Mouse (Mus musculus) midbrain, postnatal 0 days (tissue): ENCODE data around the gene Atp10a. TPM values are rescaled to one million over a fixed set of nuclear protein-coding genes. Genes with fewer than 3 reads are reported as not detected.

Experiments
- ATAC-seq: fragments of 200-750 bp; cut with Nextera tagmentation; 2 replicates; pipeline ENCODE4 v1.8.0; 2017; ENCODE audit warnings: moderate number of reproducible peaks, mild to moderate bottlenecking, moderate TSS enrichment, moderate library complexity; ENCODE audit not compliant: low FRiP score
- DNase-seq: peaks from one replicate; pipeline ENCODE4 v3.0.0-alpha.2; 2015; ENCODE audit warnings: low spot score
- H3K27ac ChIP-seq: fragments of 300-500 bp; sonication (generic); 2 replicates; pipeline ENCODE4 v1.5.1; 2014; ENCODE audit warnings: low read depth, mild to moderate bottlenecking, low read length, mixed read lengths
- H3K27me3 ChIP-seq: fragments of 300-500 bp; sonication (generic); 2 replicates; pipeline ENCODE4 v1.6.1; 2014; ENCODE audit warnings: low read length, control low read depth, mixed read lengths; ENCODE audit not compliant: insufficient read depth
- H3K36me3 ChIP-seq: fragments of 300-500 bp; sonication (generic); 2 replicates; pipeline ENCODE4 v1.6.1; 2014; ENCODE audit warnings: low read length, control low read depth, mixed read lengths; ENCODE audit not compliant: insufficient read depth
- H3K4me1 ChIP-seq: fragments of 300-500 bp; sonication (generic); 2 replicates; pipeline ENCODE4 v1.6.1; 2014; ENCODE audit warnings: mild to moderate bottlenecking, control low read depth, antibody characterized with exemption, low read length, mixed read lengths; ENCODE audit not compliant: insufficient read depth
- H3K4me2 ChIP-seq: fragments of 300-500 bp; sonication (generic); 2 replicates; pipeline ENCODE4 v1.6.1; 2014; ENCODE audit warnings: low read depth, mild to moderate bottlenecking, low read length, mixed read lengths; ENCODE audit not compliant: poor library complexity, severe bottlenecking
- H3K4me3 ChIP-seq: fragments of 300-500 bp; sonication (generic); 2 replicates; pipeline ENCODE4 v1.5.1; 2014; ENCODE audit warnings: low read depth, mild to moderate bottlenecking, low read length, moderate library complexity
- H3K9ac ChIP-seq: fragments of 300-500 bp; sonication (generic); replicated peaks from 2 replicates; pipeline ENCODE4 v1.6.1; 2014; ENCODE audit warnings: mild to moderate bottlenecking, low read length, moderate library complexity, mixed read lengths; ENCODE audit not compliant: poor library complexity, severe bottlenecking
- H3K9me3 ChIP-seq: fragments of 300-500 bp; sonication (generic); 2 replicates; pipeline ENCODE4 v1.6.1; 2016; ENCODE audit warnings: low read length, control low read depth
- CTCF ChIP-seq: IDR thresholded peaks from 2 replicates; pipeline ENCODE4 v1.5.1; 2016; ENCODE audit warnings: antibody characterized with exemption, mild to moderate bottlenecking
- WGBS: fragments of 180-500 bp; shearing (Covaris S2); extraction: QIAGEN DNeasy Blood & Tissue Kit; methylation state at CpG from one replicate; pipeline ENCODE4 v1.1.7; 2014; 5-methylcytosine and 5-hydroxymethylcytosine counted together
- polyA plus RNA-seq: library from polyadenylated mRNA; unstranded; fragments of >200 nt; fragmentation: Nextera tagmentation; extraction: Ambion mirVana; gene quantifications from 2 replicates; pipeline ENCODE4 v1.2.1, GENCODE M21; 2015
- total RNA-seq: library from RNA; depleted of rRNA; stranded (reverse); fragments of >200 nt; gene quantifications from 2 replicates; pipeline ENCODE4 v1.2.3, GENCODE M21; 2014

Atp10a gene
- total and polyA plus RNA-seq, 2 experiments from 2014 or later: 1.5 to 5.8 TPM

DNA sequence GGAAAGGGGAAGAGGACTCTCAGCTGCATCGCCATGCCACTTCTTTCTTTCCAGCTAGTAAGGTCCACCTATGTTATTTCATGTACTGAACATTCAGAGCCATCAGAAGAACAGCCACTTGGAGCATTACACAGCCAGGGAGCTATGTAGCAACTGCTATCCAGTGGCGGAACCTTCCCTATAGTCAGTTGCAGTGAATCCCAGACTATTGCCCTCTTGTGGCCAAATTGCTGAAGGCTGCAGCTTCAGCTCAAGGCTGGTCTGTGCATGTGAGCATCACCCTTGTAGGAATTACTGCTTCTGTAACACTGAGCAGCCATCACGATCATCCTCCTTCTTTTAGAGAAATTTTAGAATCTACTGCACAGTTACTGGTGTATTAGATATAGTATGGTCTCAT lies 114.3 kb downstream of the Atp10a start:
- peak; percentile 73 for DNase-seq
- Histone ChIP-seq H3K36me3 (no peaks in the 10 kb centered on the region), H3K9ac (no peak overlapping the region), H3K4me2 (no peak overlapping the region), H3K4me1 (no peaks in the 10 kb centered on the region), H3K4me3 (no peak overlapping the region), H3K27ac (no peak overlapping the region), H3K9me3 (no peaks in the 10 kb centered on the region), H3K27me3 (no peaks in the 10 kb centered on the region)
- ATAC-seq: no peak
- WGBS: 79% methylated on average over 3 of the region's 3 CpGs
- peak; percentile 79 for TF ChIP-seq CTCF

DNA sequence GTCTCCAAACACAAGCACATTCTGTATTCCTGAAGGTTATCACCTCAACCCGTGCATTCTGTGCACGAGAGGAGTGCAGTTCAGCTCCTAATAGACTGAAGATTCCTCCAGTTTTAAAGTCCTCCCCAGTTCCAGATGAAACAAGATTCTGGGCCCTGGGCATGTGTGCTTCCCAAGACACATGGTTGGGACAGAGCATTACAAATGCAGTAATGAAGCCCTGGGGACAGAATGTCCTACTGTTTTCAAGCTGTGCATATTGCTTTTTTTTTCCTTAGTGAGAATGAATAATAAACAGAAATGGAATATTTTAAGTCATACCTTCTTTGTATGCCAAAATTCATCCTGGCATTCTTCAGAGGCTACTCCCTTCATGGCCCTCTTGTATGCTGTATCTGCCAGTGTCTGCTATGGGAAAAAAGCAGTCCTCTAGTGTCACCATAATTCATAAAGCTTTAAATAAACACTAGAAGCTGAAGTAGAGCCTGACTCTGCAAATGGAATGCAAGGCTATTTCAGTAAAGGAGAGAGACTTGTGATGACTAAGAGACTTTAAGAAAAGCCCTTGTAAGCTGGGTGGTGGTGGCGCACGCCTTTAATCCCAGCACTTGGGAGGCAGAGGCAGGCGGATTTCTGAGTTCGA lies 116.2 kb downstream of the Atp10a start:
- Histone ChIP-seq H3K4me2 (no peak overlapping the region), H3K4me3 (no peak overlapping the region), H3K27ac (no peak overlapping the region), H3K4me1 (no peaks in the 10 kb centered on the region), H3K9me3 (no peaks in the 10 kb centered on the region), H3K27me3 (no peaks in the 10 kb centered on the region), H3K9ac (no peak overlapping the region), H3K36me3 (no peaks in the 10 kb centered on the region)
- ATAC-seq (no peak), DNase-seq (no peak)
- TF ChIP-seq CTCF: no peak
- WGBS: 80% methylated on average over 6 of the region's 6 CpGs

GRCm38 (mm10) chr7:58779146-58779545 lies 123.2 kb downstream of the Atp10a start:
- Histone ChIP-seq H3K9me3 (no peaks in the 10 kb centered on the region), H3K27ac (no peak overlapping the region), H3K27me3 (no peaks in the 10 kb centered on the region), H3K4me1 (no peaks in the 10 kb centered on the region), H3K9ac (no peak overlapping the region), H3K4me3 (no peak overlapping the region), H3K4me2 (no peak overlapping the region), H3K36me3 (no peaks in the 10 kb centered on the region)
- ATAC-seq (no peak), DNase-seq (no peak)
- TF ChIP-seq CTCF: no peak

GRCm38 (mm10) chr7:58786986-58787385 lies 131.0 kb downstream of the Atp10a start:
- Histone ChIP-seq H3K27me3 (no peaks in the 10 kb centered on the region), H3K9me3 (no peaks in the 10 kb centered on the region), H3K4me2 (no peak overlapping the region), H3K4me3 (no peak overlapping the region), H3K4me1 (peaks cover 10% of the 10 kb centered on the region; the same call in 1 of the 2 replicates), H3K9ac (no peak overlapping the region), H3K36me3 (no peaks in the 10 kb centered on the region), H3K27ac (peak overlapping the region; percentile 68)
- WGBS: 39% methylated on average over 4 of the region's 4 CpGs
- ATAC-seq: peak; percentile 83
- no peak for TF ChIP-seq CTCF
- peak; percentile 47 for DNase-seq

DNA sequence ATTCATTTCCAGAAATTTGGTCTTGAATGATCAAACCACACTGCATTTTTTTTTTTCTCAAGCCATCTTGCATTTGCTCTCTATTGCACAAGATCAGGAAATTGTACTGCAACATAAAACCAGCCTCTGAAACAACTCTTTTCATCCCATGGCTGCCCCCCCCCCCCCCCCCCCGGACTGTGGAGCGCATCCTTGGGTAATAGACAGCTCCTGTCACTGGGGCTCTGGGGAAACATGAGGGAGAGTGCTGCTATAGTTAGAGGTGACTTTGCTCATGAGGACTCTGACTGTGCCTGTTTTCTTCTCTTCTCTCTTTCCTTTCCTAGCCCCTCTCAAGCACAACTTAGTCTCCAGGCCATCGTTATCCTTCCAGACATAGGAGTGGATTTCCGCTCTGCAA lies 131.6 kb downstream of the Atp10a start:
- ATAC-seq (no peak), DNase-seq (no peak)
- TF ChIP-seq CTCF: no peak
- WGBS: 24% methylated on average over 3 of the region's 4 CpGs
- no peaks in the 10 kb centered on the region for H3K9me3 ChIP-seq
- H3K27ac ChIP-seq: peak overlapping the region; percentile 55; the same call in 1 of the 2 replicates
- H3K27me3 ChIP-seq: no peaks in the 10 kb centered on the region
- H3K9ac ChIP-seq: no peak overlapping the region
- H3K4me2 ChIP-seq: no peak overlapping the region
- no peaks in the 10 kb centered on the region for H3K36me3 ChIP-seq
- no peak overlapping the region for H3K4me3 ChIP-seq
- H3K4me1 ChIP-seq: peaks cover 10% of the 10 kb centered on the region; the same call in 1 of the 2 replicates

- peak; percentile 27; the same call in 1 of the 2 replicates for TF ChIP-seq CTCF
- DNase-seq (peak; percentile 40), ATAC-seq (no peak)
- H3K4me2 ChIP-seq: 0 out of 2 replicates have a peak overlapping the region, but pooled peaks have one; percentile 4
- no peak overlapping the region for H3K9ac ChIP-seq
- no peaks in the 10 kb centered on the region for H3K9me3 ChIP-seq
- H3K27ac ChIP-seq: peak overlapping the region; percentile 74
- H3K4me1 ChIP-seq: peaks cover 10% of the 10 kb centered on the region; the same call in 1 of the 2 replicates
- 35% methylated on average over 7 of the region's 7 CpGs for WGBS
- H3K27me3 ChIP-seq: no peaks in the 10 kb centered on the region
- H3K4me3 ChIP-seq: no peak overlapping the region
- H3K36me3 ChIP-seq: no peaks in the 10 kb centered on the region
Observed at GRCm38 (mm10) chr7:58788424-58789261, 132.7 kb downstream of the Atp10a start.
